Mouse (Mus musculus) spleen, embryonic (tissue): Measurements from ENCODE around the gene Cnpy2.

Experiments used
- CTCF ChIA-PET: fragments of 350-600 bp; sonication (Branson Sonifier 250); formaldehyde crosslinking; loops from one replicate; lab custom pipeline; 2022; lab: Charles Lee

Gene Cnpy2

GRCm38 (mm10) chr10:128361836-128362235 is 39.6 kb downstream of the Cnpy2 start:
- CTCF ChIA-PET = interaction anchor here (0.6 to 1.7 kb wide), 3 partner anchors 8 to 267 kb away, joined by 3 to 6 read pairs (median 4); no protein-coding TSS in a partner anchor

- CTCF ChIA-PET = interaction anchor here (1.1 to 1.7 kb wide), 3 partner anchors 9 to 87 kb away, joined by 3 to 6 read pairs (median 4); no protein-coding TSS in a partner anchor
Measured at GRCm38 (mm10) chr10:128362568-128362967, 40.3 kb downstream of the Cnpy2 start.

- CTCF ChIA-PET = no interaction called here
Measured at GRCm38 (mm10) chr10:128367899-128368401, 45.7 kb downstream of the Cnpy2 start.

GRCm38 (mm10) chr10:128368402-128369217 is 46.4 kb downstream of the Cnpy2 start, which contains the start of gene Coq10a:
Gene Coq10a (minus strand): TSS chr10:128368997.
- CTCF ChIA-PET = interaction anchor here (0.5 kb wide), 1 partner anchor 498 kb away, joined by 4 read pairs; no protein-coding TSS in a partner anchor

DNA sequence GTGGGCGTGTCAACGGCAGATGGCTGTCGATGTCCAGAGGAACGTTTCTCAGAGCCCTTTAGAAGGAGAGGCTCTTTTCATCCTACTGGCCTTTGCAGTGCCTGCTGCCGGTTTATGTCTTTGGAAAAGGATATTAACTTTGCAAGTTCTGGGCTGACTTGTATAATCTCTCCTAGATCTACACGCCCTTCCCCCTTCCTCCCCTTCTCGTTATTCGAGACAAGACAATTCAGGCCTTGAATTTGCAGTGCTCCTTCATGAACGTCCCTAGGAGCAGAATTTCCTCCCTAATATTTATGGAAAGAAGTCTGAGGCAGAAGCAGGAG is 46.9 kb downstream of the Cnpy2 start:
- CTCF ChIA-PET = interaction anchor here (0.5 to 0.6 kb wide), 2 partner anchors 187 to 497 kb away, joined by 4 to 8 read pairs; no protein-coding TSS in a partner anchor

DNA sequence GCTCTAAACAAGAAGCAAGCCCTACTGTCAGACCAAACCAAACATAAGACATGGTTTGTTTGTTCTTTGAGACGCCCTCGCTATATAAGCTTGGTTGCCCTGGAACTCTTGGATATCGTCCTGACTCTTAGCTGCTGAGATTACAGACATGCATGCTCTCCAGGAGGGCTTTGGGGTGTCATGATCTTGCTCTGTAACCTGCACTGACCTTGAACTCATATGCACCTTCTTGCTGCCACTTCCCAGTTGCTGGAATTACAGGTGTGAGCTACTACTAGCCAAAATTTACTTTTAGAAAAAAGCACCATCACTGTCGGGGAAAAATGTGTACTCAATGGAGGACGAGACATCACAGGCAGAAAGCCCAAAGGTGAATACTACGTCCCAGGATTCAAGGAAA is 47.3 kb downstream of the Cnpy2 start:
- CTCF ChIA-PET = interaction anchor here (0.6 kb wide), 1 partner anchor 188 kb away, joined by 8 read pairs; no protein-coding TSS in a partner anchor

- CTCF ChIA-PET = no interaction called here
Measured at GRCm38 (mm10) chr10:128370021-128370420, 47.8 kb downstream of the Cnpy2 start.

DNA sequence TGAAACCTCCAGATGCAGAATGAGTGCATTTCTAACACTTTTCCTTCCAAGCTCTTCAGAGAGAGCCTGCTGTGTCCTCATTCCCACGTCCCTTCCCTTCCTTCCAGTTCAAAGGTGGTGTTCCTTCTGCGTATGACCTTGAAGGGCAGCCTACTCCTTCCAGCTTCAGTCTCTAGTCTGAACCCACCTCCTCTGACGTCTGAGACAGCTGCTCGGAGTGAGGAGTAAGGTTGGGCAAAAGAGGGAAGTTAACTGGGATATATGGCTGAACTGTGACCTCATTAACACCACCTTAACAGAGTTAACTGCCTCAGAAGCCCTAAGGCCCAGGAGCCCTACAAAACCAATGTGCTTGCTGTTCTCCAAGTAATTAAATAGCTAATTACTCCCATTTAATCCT is 48.3 kb downstream of the Cnpy2 start:
- CTCF ChIA-PET = no interaction called here

DNA sequence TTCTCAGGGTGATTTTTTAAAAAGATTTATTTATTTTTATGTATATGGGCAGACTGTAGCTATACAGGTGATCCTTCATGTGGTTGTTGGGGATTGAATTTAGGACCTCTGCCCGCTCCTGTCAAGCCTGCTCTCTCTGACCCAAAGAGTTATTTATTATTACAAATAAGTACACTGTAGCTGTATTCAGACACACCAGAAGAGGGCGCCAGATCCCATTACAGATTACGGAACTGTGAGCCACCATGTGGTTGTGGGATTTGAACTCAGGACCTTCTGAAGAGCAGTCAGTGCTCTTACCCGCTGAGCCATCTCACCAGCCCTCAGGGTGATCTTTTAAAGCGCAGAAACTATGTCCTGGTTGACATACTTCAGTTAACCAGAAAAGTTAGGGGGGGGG is 49.9 kb downstream of the Cnpy2 start:
- CTCF ChIA-PET = interaction anchor here (0.7 to 1.1 kb wide), 2 partner anchors 68 to 112 kb away, joined by 3 to 4 read pairs; no protein-coding TSS in a partner anchor

DNA sequence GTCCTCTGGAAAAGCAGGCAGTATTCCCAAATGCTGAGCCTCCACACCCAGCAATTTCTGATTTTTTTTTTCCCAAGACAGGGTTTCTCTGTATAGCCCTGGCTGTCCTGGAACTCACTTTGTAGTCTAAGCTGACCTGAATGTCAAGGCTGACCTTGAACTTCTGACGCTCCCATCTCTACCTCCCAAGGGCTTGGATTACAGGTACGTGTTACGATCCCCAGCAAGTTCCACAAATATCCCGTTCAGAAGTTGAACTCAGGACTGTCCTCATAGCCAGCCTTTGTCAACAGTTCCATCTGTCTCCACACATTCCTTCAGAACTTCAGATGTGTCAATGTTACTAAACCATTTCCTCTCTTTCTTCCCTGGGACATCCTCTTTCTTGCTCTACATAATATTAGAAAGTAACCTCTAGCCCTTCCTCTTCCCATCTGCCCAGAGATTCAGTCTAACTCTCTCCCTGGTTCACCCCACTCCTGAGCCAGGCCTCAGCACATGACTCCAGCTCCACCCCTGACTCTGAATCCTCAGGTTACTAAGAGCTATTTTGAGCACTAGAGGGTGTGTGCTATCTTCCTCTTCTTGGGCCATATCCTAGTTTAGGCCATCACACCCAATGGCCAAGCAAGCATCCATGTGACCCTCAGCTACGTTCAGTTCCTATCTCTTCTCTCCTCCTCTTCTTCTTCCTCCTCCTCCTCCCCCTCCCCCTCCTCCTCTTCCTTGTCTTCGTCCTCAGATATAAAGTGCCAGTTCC is 50.9 kb downstream of the Cnpy2 start:
- CTCF ChIA-PET = interaction anchor here (0.7 kb wide), 1 partner anchor 113 kb away, joined by 4 read pairs; no protein-coding TSS in a partner anchor

DNA sequence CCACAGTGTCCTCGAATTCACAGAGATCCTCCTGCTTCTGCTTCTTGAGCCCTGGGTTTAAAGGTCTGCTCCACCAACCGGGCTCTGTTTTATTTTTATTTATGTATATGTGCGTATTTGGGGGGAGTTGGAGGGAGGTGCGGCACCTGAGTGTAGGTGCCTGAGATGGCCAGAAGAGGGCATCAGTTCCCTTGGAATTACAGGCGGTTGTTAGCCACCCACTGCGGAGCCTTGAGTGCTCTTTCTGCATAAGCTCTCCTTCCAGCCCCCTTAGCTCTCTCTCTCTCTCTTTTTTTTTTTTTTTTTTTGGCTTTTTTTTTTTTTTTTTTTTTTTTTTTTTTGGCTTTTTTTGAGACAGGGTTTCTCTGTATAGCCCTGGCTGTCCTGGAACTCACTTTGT is 52.1 kb downstream of the Cnpy2 start:
- CTCF ChIA-PET = interaction anchor here (0.5 to 1.6 kb wide), 2 partner anchors 12 to 141 kb away, joined by 3 to 6 read pairs; no protein-coding TSS in a partner anchor

DNA sequence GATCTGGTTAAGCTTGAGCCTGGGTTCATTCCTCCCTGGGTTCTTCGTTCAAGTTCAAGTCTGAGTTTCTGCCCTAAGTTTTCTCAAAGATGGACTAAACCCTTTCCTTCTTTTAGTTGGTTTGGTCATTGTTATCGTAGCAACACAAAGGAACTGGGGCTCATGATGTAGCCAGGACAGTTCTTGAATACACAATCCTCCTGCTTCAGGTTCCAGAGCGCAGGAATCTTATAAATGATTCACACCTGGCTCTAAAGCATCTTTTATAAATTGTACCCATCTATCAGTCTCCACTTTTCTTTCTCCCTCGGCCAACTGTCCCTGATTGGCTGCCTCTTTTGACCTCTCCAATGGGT is 53.8 kb downstream of the Cnpy2 start:
- CTCF ChIA-PET = interaction anchor here (0.5 to 1.6 kb wide), 6 partner anchors 13 to 79 kb away, joined by 3 to 11 read pairs (median 6); no protein-coding TSS in a partner anchor

DNA sequence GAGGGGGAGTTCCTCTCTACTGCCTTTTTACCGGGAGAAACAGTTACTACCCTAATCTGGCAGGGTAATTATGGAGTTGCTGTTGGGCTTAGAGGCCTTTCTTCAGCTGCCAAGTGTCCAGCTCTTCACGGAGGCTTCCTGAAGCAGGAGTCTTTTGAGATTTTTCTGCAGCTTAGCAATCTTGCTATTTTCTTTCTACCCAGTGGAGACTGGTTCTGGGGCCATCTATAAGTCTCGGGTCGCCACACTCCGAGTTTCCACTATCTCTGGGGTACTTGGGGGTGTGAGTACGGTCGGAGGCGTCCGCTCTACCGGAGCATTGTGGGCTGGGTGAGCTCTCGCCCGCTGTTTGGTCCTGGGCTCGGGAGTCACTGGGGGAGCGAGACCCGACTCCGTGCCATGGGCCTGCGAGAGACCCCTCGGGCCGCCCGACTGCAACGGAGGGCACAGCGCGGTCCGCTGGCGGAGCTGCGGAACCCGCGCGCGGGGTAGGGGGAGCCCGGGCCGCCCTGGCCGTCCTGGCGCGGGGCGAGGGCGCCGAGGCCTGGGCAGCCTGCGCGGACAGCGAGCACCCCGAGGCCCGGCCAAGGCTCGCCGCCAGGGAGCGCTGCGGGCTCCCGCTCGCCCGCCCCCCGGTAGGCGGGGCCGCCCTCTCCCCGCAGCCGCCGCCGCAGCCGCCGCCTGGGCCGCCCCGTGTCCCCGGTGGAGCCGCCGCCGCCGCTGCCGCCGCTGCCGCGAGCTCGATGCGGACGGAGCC is 54.4 kb downstream of the Cnpy2 start, which contains the start of gene Ankrd52:
Gene Ankrd52, plus strand, starts transcription at position 661 of the 757 bp plus-strand sequence.
- CTCF ChIA-PET = interaction anchor here (0.6 to 1.2 kb wide), 4 partner anchors 14 to 78 kb away, joined by 3 to 11 read pairs (median 5); no protein-coding TSS in a partner anchor
